Comparison of ENCODE assay signal across 10 mouse cellular contexts in genomic region chr2:92601246-92601645, GRCm38 (mm10). TPM values are rescaled to one million over a fixed set of nuclear protein-coding genes. Genes with fewer than 3 reads are reported as not detected.
A peak's percentile ranks its signal among the peaks of the same experiment; 100 is the strongest.
DNase-seq lines count a peak whose midpoint lies in the region; ATAC-seq and TF ChIP-seq lines count a peak whose summit lies in the region.
"Had no signal": no experiment of that assay in that cellular context is flagged by ENCODE, and none has a peak within 500 bp of the region (broad histone marks: within the 10 kb centered on the region; RNA-seq: fewer than 3 reads in every experiment).

No protein-coding gene starts in this region.

- 59% methylated on average over 4 of the region's 4 CpGs for WGBS in lung, embryonic 15.5 days
- whole genome bisulfite sequencing in forebrain, embryonic 14.5 days: 49% methylated on average over 4 of the region's 4 CpGs
- WGBS in limb, embryonic 15.5 days: 39% methylated on average over 4 of the region's 4 CpGs
- 59% methylated on average over 4 of the region's 4 CpGs for WGBS in stomach, postnatal 0 days

- H3K27ac ChIP-seq in lung, embryonic 15.5 days: no peak overlapping the region
- no peak overlapping the region; the same call in 1 of the 2 replicates for H3K27ac ChIP-seq in forebrain, embryonic 14.5 days (ENCODE audit: low read depth, low read length)
- H3K27ac ChIP-seq in limb, embryonic 15.5 days: no peak overlapping the region
- no peak overlapping the region for H3K27ac ChIP-seq in stomach, postnatal 0 days (replicated peaks)
- H3K27ac ChIP-seq: liver, embryonic 15.5 days had no signal

- TF ChIP-seq CTCF in stomach, postnatal 0 days (IDR thresholded peaks at IDR 0.05; ENCODE audit: low read depth): no peak

- H3K36me3 ChIP-seq in lung, embryonic 15.5 days: no peaks in the 10 kb centered on the region
- no peaks in the 10 kb centered on the region for H3K36me3 ChIP-seq in forebrain, embryonic 14.5 days (ENCODE audit: control insufficient read depth, insufficient read depth, low read length)
- no peaks in the 10 kb centered on the region for H3K36me3 ChIP-seq in limb, embryonic 15.5 days
- H3K36me3 ChIP-seq in stomach, postnatal 0 days (ENCODE audit: control insufficient read depth, insufficient read depth, low read length): no peaks in the 10 kb centered on the region
- H3K36me3 ChIP-seq: liver, embryonic 15.5 days had no signal

- H3K4me1 ChIP-seq in lung, embryonic 15.5 days: peaks cover 13% of the 10 kb centered on the region
- peaks cover 23% of the 10 kb centered on the region; the same call in 1 of the 2 replicates for H3K4me1 ChIP-seq in forebrain, embryonic 14.5 days (ENCODE audit: control insufficient read depth, insufficient read depth, low read length)
- H3K4me1 ChIP-seq in limb, embryonic 15.5 days: peaks cover 27% of the 10 kb centered on the region
- H3K4me1 ChIP-seq in stomach, postnatal 0 days (replicated peaks; ENCODE audit: control insufficient read depth, insufficient read depth): no peaks in the 10 kb centered on the region

- no peak for TF ChIP-seq EP300 in stomach, postnatal 0 days (optimal IDR thresholded peaks at IDR 0.05)

- no peak overlapping the region for H3K4me3 ChIP-seq in lung, embryonic 15.5 days
- H3K4me3 ChIP-seq in forebrain, embryonic 14.5 days (ENCODE audit: low read depth, low read length): peak overlapping the region; percentile 74
- H3K4me3 ChIP-seq in limb, embryonic 15.5 days: peak overlapping the region; percentile 66
- no peak overlapping the region for H3K4me3 ChIP-seq in stomach, postnatal 0 days (ENCODE audit: low read depth, low read length)
- H3K4me3 ChIP-seq: liver, embryonic 15.5 days had no signal

- H3K4me2 ChIP-seq in lung, embryonic 15.5 days: peak overlapping the region; percentile 100; the same call in 1 of the 2 replicates
- H3K4me2 ChIP-seq in forebrain, embryonic 14.5 days (ENCODE audit: low read length): peak overlapping the region; percentile 91
- H3K4me2 ChIP-seq in limb, embryonic 15.5 days: peak overlapping the region; percentile 96
- peak overlapping the region; percentile 89 for H3K4me2 ChIP-seq in stomach, postnatal 0 days (replicated peaks; ENCODE audit: low read depth)
- H3K4me2 ChIP-seq: liver, embryonic 15.5 days had no signal

- no peak overlapping the region for H3K9ac ChIP-seq in lung, embryonic 15.5 days
- H3K9ac ChIP-seq in forebrain, embryonic 14.5 days (ENCODE audit: low read length): peak overlapping the region; percentile 90
- no peak overlapping the region for H3K9ac ChIP-seq in limb, embryonic 15.5 days
- H3K9ac ChIP-seq in stomach, postnatal 0 days (ENCODE audit: low read length): no peak overlapping the region
- H3K9ac ChIP-seq: liver, embryonic 15.5 days had no signal

- DNase-seq in lung, postnatal 10 days: no peak
- DNase-seq in forebrain, embryonic 14.5 days (ENCODE audit: low spot score): no peak
- DNase-seq in stomach, postnatal 0 days (ENCODE audit: low spot score): no peak
- no peak for DNase-seq in left cerebral cortex, adult 9 months (ENCODE audit: low spot score in 2 of 2)
- DNase-seq in heart, adult 18-20 months: no peak
- DNase-seq: embryo, embryonic 11 days; kidney, postnatal 4 days had no signal

- ATAC-seq in lung, embryonic 15.5 days (ENCODE audit: borderline replicate concordance, extremely low read depth, low FRiP score, low TSS enrichment): no peak
- no peak for ATAC-seq in forebrain, embryonic 14.5 days
- no peak for ATAC-seq in limb, embryonic 15.5 days (ENCODE audit: insufficient number of reproducible peaks, low FRiP score, low TSS enrichment, low read depth)
- ATAC-seq in stomach, postnatal 0 days (ENCODE audit: low FRiP score, low TSS enrichment): no peak

- H3K9me3 ChIP-seq in lung, embryonic 15.5 days: no peaks in the 10 kb centered on the region
- H3K9me3 ChIP-seq in forebrain, embryonic 14.5 days (replicated peaks; ENCODE audit: control insufficient read depth, low read length): no peaks in the 10 kb centered on the region
- H3K9me3 ChIP-seq in limb, embryonic 15.5 days: no peaks in the 10 kb centered on the region
- H3K9me3 ChIP-seq in stomach, postnatal 0 days (ENCODE audit: control insufficient read depth, low read length): no peaks in the 10 kb centered on the region
- H3K9me3 ChIP-seq: liver, embryonic 15.5 days had no signal

- peaks cover 57% of the 10 kb centered on the region for H3K27me3 ChIP-seq in lung, embryonic 15.5 days
- H3K27me3 ChIP-seq in forebrain, embryonic 14.5 days (replicated peaks; ENCODE audit: control insufficient read depth, insufficient read depth, low read length): no peaks in the 10 kb centered on the region
- H3K27me3 ChIP-seq in limb, embryonic 15.5 days: peaks cover 23% of the 10 kb centered on the region
- H3K27me3 ChIP-seq in stomach, postnatal 0 days (ENCODE audit: control insufficient read depth, insufficient read depth, low read length): no peaks in the 10 kb centered on the region; the same call in 1 of the 2 replicates

RNA-seq across cellular contexts. Expression of gene Chst1, which starts 1.7 kb away (rescaled TPM):
- 1.8 and 2.0 TPM in 2 replicates for polyA plus RNA-seq in lung, embryonic 15.5 days (2015; fragmentation: Nextera tagmentation; extraction: Ambion mirVana)
- polyA plus RNA-seq in forebrain, embryonic 14.5 days (2014; fragmentation: Nextera tagmentation; extraction: Ambion mirVana): 18.9 and 19.9 TPM in 2 replicates
- 7.8 and 7.9 TPM in 2 replicates for polyA plus RNA-seq in limb, embryonic 15.5 days (2015; fragmentation: Nextera tagmentation; extraction: Ambion mirVana)
- 3.0 TPM in 2 replicates for polyA plus RNA-seq in stomach, postnatal 0 days (2015; fragmentation: Nextera tagmentation; extraction: Ambion mirVana)
- total RNA-seq in heart, adult 18-20 months (2021): 1 to 10 TPM; 2.2 to 2.4 TPM

Comparison
In these comparisons a context has a peak if more than half of its experiments do, and no peak if none do; other contexts are left out.
1. H3K4me3 ChIP-seq: peak in forebrain, embryonic 14.5 days (single experiment) and limb, embryonic 15.5 days (single experiment); none in lung, embryonic 15.5 days (single experiment) and stomach, postnatal 0 days (single experiment).
2. Peak in every context shown above with its lines, with median percentiles within 50 percentile points of each other: H3K4me2 ChIP-seq.